Mouse (Mus musculus): Measurements from ENCODE around the gene Noto.

Gene Noto

DNA sequence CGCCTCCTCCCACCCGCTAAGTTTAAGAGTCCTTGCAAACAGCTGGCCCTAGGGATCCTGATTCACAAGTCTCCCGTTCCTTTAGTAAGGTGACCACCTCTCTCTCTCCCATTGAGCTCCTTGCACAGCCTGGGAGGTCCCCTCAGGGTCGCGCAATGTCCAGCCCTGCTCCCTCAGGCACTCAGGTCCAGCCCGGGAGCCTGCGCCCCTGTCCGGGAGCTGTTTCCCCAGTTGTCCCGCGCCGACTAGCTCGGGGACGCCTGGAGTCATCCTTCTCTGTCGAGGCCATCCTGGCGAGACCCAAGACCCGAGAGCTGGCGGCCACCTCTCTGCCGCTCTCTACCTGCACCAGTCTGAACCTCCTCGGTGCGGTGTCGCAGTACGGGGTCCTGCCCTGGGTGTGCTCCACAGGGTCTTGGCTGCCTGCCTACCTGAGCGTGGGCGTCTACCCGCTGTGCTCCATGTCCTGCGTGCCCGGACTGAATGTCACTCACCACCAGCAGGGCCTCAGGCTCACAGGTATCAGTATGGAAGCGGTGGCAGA is at the start of gene Noto:
Gene Noto (plus strand): TSS at position 51 of the 544 bp plus-strand sequence.
- no peak for DNase-seq (ENCODE audit: low read depth in 1 of 2, low spot score in 2 of 2)

DNA sequence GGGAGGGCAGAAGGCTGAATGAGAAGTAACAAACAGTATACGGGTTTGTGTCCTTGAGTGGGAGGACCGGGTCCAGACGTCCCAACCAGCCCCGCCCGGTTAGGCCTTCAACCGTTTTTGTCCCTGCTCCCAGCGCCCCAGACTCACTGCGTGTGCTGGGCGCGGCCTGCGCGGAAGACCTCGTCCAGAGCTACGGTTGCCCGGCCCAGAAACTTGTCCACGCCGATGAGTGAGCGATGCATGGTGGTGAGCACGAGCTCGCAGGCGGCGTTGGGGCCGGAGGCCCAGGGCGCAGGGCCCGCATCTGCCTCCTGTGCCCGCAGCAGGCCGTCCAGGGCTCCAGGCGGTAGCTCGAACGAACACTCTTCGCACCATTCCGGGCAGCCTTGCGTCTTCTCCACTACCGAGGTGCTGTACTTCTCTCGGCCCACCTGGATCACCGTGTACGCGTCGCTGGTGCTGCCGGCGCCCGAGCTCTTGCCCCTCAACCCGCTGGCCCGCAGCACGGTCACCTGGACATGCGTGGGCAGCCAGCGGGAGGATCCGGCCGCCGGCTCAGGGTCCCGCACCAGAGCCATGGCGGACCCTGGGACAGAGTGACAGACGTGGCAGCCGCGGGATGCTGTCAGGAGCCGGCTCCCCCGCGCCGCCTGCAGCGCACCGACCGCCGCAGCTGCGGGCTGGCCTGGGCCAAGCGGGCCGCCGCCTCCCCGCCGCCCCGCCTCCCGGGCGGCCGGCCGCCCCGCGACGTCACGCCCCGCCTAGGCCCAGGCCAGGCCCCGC is 49.5 kb upstream of the Noto start, which contains the start of gene Rab11fip5:
Gene Rab11fip5 (minus strand): TSS at position 684 of the 783 bp plus-strand sequence.
- no peak for DNase-seq (ENCODE audit: low read depth in 1 of 2, low spot score in 2 of 2)

DNA sequence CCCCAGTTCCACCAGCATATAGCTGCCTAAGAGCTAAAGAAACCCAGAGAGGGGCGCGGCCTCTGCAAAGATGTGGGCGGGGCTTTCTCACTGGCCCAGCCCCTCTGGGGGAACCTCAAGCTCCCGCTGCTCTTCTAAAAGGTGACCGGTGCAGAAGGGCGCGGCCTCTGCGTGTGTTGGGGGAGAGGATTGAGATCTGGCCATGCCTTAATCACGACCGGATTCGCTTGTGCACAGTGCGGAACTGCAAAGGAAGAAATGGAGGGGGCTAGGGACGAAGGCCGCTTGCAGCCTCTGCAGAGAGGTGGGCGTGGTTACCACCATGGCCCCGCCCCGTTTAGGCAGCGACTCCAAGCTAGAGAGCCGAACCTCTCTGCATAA is 49.0 kb upstream of the Noto start:
- DNase-seq (ENCODE audit: low read depth in 1 of 2, low spot score in 2 of 2), result peak; percentile 91 to 96

DNA sequence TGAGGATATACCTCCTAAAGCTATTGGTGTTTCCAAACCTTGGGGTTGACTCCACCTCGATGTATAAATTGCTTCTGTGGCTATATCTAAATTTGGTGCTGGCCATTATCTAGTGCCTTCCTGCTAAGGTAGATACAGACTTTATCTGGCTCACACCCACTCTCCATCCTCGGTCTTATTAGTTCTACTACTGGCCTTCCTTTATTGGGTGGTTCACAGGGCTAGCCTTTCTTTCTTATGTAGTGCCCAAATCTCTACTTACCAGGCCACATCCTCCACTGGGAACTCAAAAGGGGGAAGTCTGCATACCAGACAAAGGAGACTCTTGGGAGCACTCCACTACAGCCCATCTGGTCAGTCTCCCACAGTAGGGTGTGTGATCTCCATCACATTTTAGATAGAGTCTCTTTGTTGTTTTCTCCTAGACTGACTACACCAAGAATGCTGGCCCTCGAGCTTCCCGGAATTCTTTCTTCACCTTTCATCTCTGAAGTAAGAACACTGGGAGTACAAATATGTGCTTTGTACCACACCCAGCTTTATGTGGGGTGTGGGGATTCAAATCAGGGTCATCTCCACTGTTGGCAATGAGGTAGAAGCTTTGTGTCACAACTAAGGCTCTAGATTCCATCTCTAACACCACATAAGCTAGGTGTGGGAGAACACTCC is 46.5 kb upstream of the Noto start:
- no peak for DNase-seq (ENCODE audit: low read depth in 1 of 2, low spot score in 2 of 2)

DNA sequence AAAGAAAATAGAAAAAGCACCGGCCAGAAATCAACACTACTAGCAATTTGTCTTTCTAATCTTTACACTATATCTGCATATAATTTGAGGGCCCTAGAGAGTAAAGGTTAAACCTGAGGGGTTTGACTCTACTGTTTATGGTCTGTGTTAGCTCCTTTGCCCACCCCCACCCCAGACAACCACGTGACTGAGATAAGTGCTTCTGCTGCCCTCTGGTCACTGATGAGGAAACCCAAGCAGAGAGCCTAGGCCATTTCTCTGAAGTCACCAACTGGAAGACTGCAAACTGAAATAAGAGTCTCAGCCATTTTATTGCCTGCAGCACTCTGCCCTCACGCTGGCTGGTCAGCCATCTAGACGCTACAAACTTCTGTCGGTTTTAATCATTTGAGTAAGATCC is 45.8 kb upstream of the Noto start:
- DNase-seq (ENCODE audit: low read depth in 1 of 2, low spot score in 2 of 2), result no peak

DNA sequence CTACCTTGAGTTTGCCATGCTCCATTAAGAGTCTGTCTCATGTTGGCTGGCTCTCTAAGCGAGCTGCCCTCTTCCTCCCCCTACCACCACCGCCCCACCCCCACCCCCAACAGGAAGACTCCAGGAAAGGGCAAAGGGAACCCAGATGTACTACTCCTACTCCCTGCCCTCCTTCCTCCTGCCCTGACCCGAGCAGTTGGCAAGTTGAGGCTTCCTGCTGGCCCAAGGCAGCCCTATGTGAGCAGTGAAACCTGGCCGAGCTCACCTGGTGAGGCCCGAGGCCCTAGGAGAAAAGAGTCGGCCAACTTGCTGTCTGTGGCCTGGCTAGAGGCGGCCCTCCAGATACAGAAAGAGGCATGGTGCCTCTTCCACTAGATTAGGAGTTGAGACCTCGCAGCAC is 45.1 kb upstream of the Noto start:
- no peak for DNase-seq (ENCODE audit: low read depth in 1 of 2, low spot score in 2 of 2)

DNA sequence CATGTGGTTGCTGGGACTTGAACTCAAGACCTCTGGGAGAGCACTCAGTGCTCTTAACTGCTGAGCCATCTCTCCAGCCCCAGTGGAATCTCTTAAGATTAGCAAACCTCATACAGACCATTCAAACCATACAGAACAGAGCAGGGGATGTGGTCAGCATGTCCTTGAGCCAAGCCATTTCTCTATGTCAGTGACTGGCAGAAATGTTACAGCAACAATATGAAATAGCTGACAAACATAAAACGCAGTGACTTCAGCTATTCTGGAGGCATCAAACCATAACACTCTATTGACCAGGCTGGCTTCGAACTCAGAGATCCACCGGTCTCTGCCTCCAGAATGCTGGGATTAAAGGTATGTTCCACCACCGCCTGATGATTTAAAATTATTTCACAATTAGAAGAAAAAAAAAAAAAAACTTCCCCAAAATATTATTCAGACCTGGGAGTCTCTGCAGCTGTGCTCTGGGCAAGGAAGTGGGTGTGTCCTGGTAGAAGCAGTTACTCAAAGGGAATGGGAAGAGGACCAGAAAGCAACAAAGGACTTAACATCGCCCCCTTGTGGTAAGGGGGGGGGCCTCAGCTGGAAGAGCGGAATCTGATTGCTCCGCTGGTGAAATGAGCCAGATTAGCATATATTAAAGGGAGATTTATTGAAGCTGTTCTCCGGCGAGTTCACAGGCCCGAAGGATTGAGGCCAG is 43.3 kb upstream of the Noto start:
- peak; percentile 65 to 69 for DNase-seq (ENCODE audit: low read depth in 1 of 2, low spot score in 2 of 2)

DNA sequence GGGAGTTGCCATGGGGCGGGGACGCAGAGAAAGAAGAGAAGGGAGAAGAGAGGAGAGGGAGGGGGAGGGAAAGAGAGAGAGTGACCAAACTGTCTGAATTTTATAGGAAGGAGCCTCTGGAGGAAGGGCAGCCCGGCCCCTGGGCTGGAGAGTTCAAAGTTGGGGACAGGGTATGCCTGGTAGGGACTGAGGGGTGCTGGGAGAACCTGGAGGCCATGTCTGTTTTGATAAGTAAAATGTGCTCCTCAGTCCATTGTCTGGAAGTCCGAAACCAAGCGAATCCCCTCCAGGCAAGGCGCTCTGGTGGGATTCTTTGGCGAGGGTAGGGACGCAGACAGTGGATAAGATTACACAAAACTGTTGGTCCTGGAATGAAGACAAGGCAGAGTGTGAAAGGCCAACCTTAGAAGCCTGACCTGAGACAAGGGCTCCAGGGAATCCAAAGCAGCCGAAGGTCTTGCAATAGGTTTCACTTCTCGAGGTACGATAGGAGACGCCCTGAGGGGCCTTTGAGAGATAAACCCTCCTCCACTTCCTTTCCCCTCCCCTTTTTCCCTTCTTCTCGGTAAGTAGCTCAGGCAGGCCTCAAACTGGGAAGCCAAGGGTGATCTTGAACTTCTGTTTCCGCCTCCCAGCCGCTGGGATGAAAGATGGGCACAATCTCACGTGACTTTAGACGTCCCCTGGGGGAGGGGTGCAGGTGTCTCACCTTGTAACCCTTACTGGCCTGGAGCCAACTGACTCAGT is 42.6 kb upstream of the Noto start:
- no peak for DNase-seq (ENCODE audit: low read depth in 1 of 2, low spot score in 2 of 2)

DNA sequence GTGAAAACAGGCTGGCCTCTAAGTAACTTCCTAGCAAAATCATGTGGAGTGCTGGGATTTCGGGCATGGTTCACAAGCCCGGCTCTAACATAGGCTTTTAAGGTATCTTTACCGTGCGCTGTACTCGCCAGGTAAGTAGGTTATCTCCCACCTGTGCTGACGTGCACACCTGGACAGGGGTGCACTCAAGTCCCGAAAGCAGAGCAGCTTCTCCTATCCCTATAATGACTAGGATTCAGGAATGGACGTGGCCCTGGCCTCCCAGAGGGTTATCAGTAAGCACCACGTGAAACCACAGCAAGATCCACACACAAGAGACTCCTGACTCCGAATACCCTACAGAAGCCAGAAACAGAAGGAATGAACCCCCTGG is 42.1 kb upstream of the Noto start:
- no peak for DNase-seq (ENCODE audit: low read depth in 1 of 2, low spot score in 2 of 2)

DNA sequence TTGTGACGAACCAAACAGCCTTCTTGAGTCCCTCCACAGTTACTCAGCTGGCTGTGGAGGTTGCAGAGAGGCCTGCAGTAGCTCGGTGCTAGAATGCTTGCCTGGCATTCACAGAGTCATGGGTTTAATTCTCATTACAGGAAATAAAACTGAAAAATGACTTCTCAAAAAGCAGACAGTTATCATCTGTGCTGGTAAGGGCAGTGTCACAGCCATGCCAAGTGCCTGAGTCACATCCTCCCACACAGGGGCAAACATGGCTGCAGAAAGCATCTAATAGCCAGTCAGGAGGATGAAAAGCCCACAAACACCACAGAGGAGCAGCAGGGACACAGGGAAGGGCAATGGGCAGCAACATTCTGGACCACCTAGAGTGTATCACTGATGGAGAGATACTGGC is 40.9 kb upstream of the Noto start:
- DNase-seq (ENCODE audit: low read depth in 1 of 2, low spot score in 2 of 2), result no peak

DNA sequence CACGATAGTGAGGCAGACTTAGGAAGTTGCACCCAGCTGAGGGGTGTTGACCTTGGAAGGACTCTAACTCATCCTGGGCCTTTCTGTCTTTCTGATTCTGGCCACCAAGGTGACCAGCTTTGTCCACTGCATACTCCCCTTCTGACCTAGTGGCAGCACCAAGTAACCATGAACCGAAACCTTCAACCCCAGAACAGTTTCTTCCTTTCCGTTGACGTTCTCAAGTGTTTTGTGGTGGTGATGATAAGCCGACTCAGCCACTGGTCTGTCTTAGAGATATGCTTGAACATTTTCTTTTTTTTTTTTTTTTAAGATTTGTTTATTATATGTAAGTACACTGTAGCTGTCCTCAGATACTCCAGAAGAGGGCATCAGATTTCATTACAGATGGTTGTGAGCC is 35.1 kb upstream of the Noto start:
- no peak for DNase-seq (ENCODE audit: low read depth in 1 of 2, low spot score in 2 of 2)

DNA sequence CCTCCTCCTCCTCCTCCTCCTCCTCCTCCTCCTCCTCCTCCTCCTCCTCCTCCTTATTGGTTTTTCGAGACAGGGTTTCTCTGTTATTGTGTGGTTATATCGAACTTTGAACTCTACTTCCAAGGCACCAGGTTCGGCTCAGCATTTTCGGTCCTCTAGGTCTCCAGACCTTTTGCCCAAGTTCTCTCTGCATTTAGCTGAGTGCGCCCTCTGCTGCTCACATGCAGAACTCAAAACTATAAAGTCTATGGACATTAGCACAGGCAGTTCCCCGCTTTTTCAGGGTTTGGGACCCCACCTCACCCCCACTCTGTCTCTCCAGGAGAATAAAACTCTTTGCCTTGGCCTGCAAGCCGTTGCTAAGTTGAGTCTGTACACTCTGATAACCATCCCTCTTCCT is 31.9 kb upstream of the Noto start:
- DNase-seq (ENCODE audit: low read depth in 1 of 2, low spot score in 2 of 2), result peak in 1 of 2 experiments; percentile 35

DNA sequence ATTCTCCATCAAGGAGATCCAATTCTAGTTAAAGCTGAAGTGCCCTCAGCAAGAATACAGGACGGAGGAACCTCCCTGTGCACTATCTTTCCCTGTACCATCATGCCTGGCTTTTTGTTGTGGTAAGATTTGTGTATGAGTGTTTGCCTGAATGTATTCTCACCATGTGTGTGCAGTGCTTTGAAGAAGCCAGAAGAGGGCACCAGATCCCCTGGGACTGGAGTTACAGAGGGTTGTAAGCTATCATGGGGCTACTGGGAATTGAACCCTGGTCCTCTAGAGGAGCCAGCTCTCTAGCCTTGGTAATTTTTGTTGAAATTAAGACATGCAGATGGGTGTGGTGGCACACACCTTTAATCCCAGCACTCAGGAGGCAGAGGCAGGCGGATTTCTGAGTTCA is 28.3 kb upstream of the Noto start:
- DNase-seq (ENCODE audit: low read depth in 1 of 2, low spot score in 2 of 2), result no peak

DNA sequence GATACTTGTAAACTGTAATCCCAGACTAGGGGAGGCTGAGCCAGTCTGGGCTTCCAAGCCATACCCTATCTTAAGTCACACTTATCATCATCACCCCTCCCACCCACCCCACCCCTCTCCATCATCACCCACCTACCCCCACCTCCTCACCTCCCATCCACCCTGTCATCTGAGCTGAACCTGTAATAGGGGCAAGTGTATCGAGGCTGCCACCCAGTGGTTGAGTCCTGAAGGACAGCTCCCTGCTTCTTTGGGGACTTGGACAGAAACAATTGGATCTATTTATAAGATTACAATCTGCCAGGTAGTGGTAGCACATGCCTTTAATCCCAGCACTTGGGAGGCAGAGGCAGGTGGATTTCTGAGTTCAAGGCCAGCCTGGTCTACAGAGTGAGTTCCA is 26.5 kb upstream of the Noto start:
- DNase-seq (ENCODE audit: low read depth in 1 of 2, low spot score in 2 of 2), result peak in 1 of 2 experiments; percentile 11

DNA sequence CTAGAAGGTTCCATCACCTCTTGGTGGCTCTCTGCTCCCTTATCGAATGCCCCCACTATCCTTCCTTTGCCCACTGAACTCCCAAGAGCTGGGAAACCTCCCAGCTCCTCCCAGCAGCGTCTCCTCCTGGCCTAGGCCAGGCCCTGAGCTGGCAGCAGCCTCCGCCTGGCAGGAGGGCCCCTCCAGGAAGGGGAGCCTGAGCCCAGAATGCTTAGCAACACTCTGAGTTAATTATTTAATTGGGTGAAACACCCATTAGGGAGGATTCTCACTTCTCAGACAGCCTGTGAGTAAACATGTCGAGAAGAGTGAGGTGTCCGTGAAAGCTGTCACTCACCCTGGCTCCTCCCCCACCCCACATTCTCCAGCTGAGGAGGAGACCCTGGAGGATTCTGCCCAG is 24.0 kb upstream of the Noto start:
- DNase-seq (ENCODE audit: low read depth in 1 of 2, low spot score in 2 of 2), result no peak

DNA sequence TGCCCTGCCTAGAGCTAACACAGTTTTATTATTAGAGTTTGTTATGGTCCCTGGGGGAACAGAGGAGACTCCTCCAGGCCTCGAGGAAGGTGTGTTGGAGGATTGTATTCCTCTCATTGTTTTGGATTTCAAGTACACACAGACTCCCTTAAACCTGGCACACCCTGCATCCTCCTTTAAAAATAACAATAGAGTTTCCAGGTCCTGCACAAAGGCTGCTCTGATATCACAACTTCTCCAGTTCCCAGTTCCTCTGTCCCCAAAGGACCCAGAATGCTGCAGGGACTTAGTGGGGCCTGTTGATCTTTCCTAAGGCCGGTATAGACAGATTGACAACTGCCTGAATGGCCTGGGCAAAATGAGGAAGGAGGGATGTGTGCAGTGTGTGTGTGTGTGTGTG is 21.1 kb upstream of the Noto start:
- DNase-seq (ENCODE audit: low read depth in 1 of 2, low spot score in 2 of 2), result no peak

DNA sequence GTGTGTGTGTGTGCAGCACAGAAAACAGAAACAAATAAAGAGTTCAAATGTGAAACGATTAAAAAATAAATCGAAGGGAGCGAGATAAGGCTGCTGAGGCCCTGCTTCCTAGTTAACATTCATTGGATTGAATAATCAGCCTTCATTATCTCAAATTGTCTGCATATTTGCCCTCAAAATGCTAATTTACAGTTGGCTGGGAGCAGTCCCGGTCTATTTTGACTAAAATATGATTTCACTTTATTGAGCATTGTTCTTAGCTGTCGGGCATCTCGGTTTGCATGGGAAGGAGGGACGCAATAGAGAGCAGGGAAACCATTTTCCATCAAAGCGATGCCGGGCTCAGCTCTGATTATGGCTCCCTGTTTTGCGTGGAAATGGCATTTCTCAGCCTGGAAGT is 20.6 kb upstream of the Noto start:
- DNase-seq (ENCODE audit: low read depth in 1 of 2, low spot score in 2 of 2), result no peak

DNA sequence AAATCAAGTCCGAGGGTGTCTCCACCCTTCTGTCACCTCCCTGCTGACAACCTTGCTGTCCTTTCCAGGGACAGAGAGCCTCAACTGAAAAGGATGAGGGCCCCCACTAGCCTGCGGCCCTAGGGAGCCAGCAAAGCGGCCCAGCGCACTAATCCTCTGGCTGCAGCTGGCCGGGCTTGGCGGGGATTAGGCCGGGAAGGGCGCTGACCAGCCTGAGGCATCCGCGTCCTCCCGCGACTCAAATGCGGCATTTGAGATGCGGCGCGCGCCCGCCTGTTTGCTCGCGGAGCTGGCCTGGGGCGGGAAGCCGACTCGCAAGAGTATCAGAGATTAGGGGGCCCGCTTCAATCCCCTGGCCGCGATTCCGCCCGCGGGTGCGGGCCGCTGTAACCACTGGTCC is 14.7 kb upstream of the Noto start:
- DNase-seq (ENCODE audit: low read depth in 1 of 2, low spot score in 2 of 2), result no peak

DNA sequence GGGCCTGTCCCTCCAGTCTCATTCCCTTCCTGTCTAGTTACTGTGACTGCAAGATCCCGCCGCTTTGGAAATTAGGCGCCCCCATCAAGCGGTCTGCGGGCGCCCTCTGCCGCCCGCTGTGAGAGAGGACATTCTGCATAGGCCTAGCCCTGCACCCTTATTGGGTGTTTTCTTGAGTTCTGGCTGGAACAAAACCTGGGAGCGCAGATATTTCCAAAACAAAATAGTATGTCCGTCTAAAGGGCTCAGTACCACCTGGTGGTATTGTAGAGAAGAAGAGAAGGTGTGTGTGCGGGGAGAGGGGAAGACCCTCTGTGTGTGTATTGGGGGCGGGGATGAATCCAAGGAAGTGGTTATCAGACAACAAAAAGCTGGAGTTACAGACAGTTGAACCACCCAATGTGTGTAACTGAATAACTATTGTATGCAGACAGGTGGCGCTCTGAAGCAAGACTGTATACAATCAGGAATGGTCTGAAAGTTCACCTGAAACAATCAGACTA is 12.9 kb upstream of the Noto start:
- no peak for DNase-seq (ENCODE audit: low read depth in 1 of 2, low spot score in 2 of 2)

DNA sequence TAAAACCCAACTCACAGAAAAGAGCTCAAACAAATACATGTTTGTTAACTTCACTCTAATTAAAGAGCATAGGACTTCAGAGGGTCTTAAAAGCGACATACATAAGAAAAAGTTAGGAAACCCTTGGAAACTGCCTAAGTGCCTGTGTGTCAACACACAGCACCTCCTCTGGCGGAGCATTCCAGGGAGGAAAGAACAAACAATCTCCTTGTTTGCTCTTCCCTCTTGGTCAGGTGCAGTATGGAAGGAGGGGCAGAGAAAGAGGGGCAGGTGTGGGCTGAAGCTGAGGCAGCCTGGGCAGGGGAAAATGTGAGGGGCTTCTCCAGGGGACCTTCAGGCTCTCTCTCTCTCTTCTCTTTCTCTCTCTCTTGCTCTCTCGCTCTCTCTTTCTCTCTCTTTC is 7.9 kb upstream of the Noto start:
- no peak for DNase-seq (ENCODE audit: low read depth in 1 of 2, low spot score in 2 of 2)

DNA sequence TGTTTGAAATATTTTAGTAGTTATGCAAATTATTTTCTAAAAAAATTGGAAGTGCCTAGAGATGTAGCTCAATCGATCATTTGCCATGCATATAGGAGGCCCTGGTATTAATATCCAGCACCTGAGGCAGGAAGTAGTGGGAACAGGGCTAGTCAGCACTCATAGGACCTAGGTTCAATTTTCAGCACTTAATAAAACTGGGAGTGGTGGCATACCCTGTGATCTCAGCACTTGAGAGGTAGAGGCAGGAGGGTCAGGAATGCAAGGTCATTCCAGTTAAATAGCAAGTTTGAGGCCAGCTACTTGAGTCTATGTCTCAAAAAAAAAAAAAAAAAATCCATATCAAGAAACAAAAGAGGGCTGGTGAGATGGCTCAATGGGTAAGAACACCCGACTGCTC is 4.5 kb upstream of the Noto start:
- no peak for DNase-seq (ENCODE audit: low read depth in 1 of 2, low spot score in 2 of 2)
